Mouse (Mus musculus) heart, adult 9 months (tissue): ENCODE measurements at regions not wholly inside any gene's neighbourhood (a gene's known extent, or its start where the extent isn't known, plus 50 kb on each side); places are given as distances from the start of the nearest gene placed in this dataset.
A peak's percentile ranks its signal among the peaks of the same experiment; 100 is the strongest.
"Not testable (repeated sequence)": the region's sequence is repeated elsewhere in the genome, so short reads cannot be mapped to it uniquely, and the experiment has no call there.

Experiments used
- DNase-seq, 2 experiments: peaks; one replicate each; pipeline ENCODE4 v3.0.0; 2022; ENCODE audit warnings: low spot score in 2 of 2

GRCm38 (mm10) chr16:42546229-42547163, 206.0 kb upstream of the Gap43 start:
- DNase-seq = no peak

- peak; percentile 3 to 9 for DNase-seq
Measured at GRCm38 (mm10) chr16:42517321-42517720, 176.9 kb upstream of the Gap43 start.

- no peak for DNase-seq
Measured at GRCm38 (mm10) chr16:42515929-42516328, 175.5 kb upstream of the Gap43 start.

GRCm38 (mm10) chr16:42505107-42505506, 164.7 kb upstream of the Gap43 start:
- no peak for DNase-seq

- no peak for DNase-seq
Measured at GRCm38 (mm10) chr16:42501713-42502112, 161.3 kb upstream of the Gap43 start.

- not testable (repeated sequence) for DNase-seq
Measured at GRCm38 (mm10) chr16:42501109-42501508, 160.7 kb upstream of the Gap43 start.

GRCm38 (mm10) chr16:42499514-42499913, 159.1 kb upstream of the Gap43 start:
- DNase-seq = no peak

- no peak for DNase-seq
Measured at GRCm38 (mm10) chr16:42498368-42498767, 157.9 kb upstream of the Gap43 start.

- no peak for DNase-seq
Measured at GRCm38 (mm10) chr16:42493596-42493995, 153.1 kb upstream of the Gap43 start.

GRCm38 (mm10) chr16:42488745-42489144, 148.3 kb upstream of the Gap43 start:
- no peak for DNase-seq

GRCm38 (mm10) chr16:42479978-42480377, 139.5 kb upstream of the Gap43 start:
- DNase-seq = no peak

- no peak for DNase-seq
Measured at GRCm38 (mm10) chr16:42466976-42467375, 126.5 kb upstream of the Gap43 start.

- no peak for DNase-seq
Measured at GRCm38 (mm10) chr16:42456335-42456984, 116.0 kb upstream of the Gap43 start.

GRCm38 (mm10) chr16:42453338-42453737, 112.9 kb upstream of the Gap43 start:
- DNase-seq = no peak

GRCm38 (mm10) chr16:42449840-42450444, 109.5 kb upstream of the Gap43 start:
- DNase-seq = no peak

GRCm38 (mm10) chr16:42444863-42445423, 104.5 kb upstream of the Gap43 start:
- no peak for DNase-seq

GRCm38 (mm10) chr16:42444408-42444862, 104.0 kb upstream of the Gap43 start:
- peak in 1 of 2 experiments; percentile 3 for DNase-seq

GRCm38 (mm10) chr16:42440822-42441221, 100.4 kb upstream of the Gap43 start:
- peak; percentile 4 to 13 for DNase-seq

GRCm38 (mm10) chr16:42431529-42431928, 91.1 kb upstream of the Gap43 start:
- DNase-seq = no peak

GRCm38 (mm10) chr16:42416673-42417072, 76.2 kb upstream of the Gap43 start:
- no peak for DNase-seq

- not testable (repeated sequence) for DNase-seq
Measured at GRCm38 (mm10) chr16:42412031-42412430, 71.6 kb upstream of the Gap43 start.

GRCm38 (mm10) chr16:42396596-42396995, 56.1 kb upstream of the Gap43 start:
- DNase-seq = no peak
